Mouse (Mus musculus) cortical plate, adult 2 months (tissue): ENCODE measurements around the gene Dscam.

Source experiments
- CTCF ChIP-seq: fragments of 200-500 bp; IDR thresholded peaks from 2 replicates; pipeline ENCODE4 v1.5.1; 2011; ENCODE audit warnings: mild to moderate bottlenecking, control low read depth, low read length; ENCODE audit not compliant: insufficient read depth; ENCODE audit errors: extremely low read depth
- POLR2A ChIP-seq: fragments of 200-500 bp; IDR thresholded peaks from 2 replicates; pipeline ENCODE4 v1.6.1; 2011; ENCODE audit warnings: mild to moderate bottlenecking, low read length, control low read depth; ENCODE audit not compliant: insufficient read depth; ENCODE audit errors: extremely low read depth

- TF ChIP-seq POLR2A = no peak
- TF ChIP-seq CTCF = no peak
These were observed 108.3 kb downstream of the Dscam start for GRCm38 (mm10) chr16:97062207-97062606.
